Mouse (Mus musculus) midbrain, postnatal 0 days (tissue): ENCODE measurements at regions not wholly inside any gene's neighbourhood (a gene's known extent, or its start where the extent isn't known, plus 50 kb on each side); places are given as distances from the start of the nearest gene placed in this dataset.

Source experiments
- ATAC-seq: fragments of 200-750 bp; cut with Nextera tagmentation; 2 replicates; pipeline ENCODE4 v1.8.0; 2017; ENCODE audit warnings: moderate number of reproducible peaks, mild to moderate bottlenecking, moderate TSS enrichment, moderate library complexity; ENCODE audit not compliant: low FRiP score
- DNase-seq: peaks from one replicate; pipeline ENCODE4 v3.0.0-alpha.2; 2015; ENCODE audit warnings: low spot score
- H3K27ac ChIP-seq: fragments of 300-500 bp; sonication (generic); 2 replicates; pipeline ENCODE4 v1.5.1; 2014; ENCODE audit warnings: low read depth, mild to moderate bottlenecking, low read length, mixed read lengths
- H3K27me3 ChIP-seq: fragments of 300-500 bp; sonication (generic); 2 replicates; pipeline ENCODE4 v1.6.1; 2014; ENCODE audit warnings: low read length, control low read depth, mixed read lengths; ENCODE audit not compliant: insufficient read depth
- H3K36me3 ChIP-seq: fragments of 300-500 bp; sonication (generic); 2 replicates; pipeline ENCODE4 v1.6.1; 2014; ENCODE audit warnings: low read length, control low read depth, mixed read lengths; ENCODE audit not compliant: insufficient read depth
- H3K4me1 ChIP-seq: fragments of 300-500 bp; sonication (generic); 2 replicates; pipeline ENCODE4 v1.6.1; 2014; ENCODE audit warnings: mild to moderate bottlenecking, control low read depth, antibody characterized with exemption, low read length, mixed read lengths; ENCODE audit not compliant: insufficient read depth
- H3K4me2 ChIP-seq: fragments of 300-500 bp; sonication (generic); 2 replicates; pipeline ENCODE4 v1.6.1; 2014; ENCODE audit warnings: low read depth, mild to moderate bottlenecking, low read length, mixed read lengths; ENCODE audit not compliant: poor library complexity, severe bottlenecking
- H3K4me3 ChIP-seq: fragments of 300-500 bp; sonication (generic); 2 replicates; pipeline ENCODE4 v1.5.1; 2014; ENCODE audit warnings: low read depth, mild to moderate bottlenecking, low read length, moderate library complexity
- H3K9ac ChIP-seq: fragments of 300-500 bp; sonication (generic); replicated peaks from 2 replicates; pipeline ENCODE4 v1.6.1; 2014; ENCODE audit warnings: mild to moderate bottlenecking, low read length, moderate library complexity, mixed read lengths; ENCODE audit not compliant: poor library complexity, severe bottlenecking
- H3K9me3 ChIP-seq: fragments of 300-500 bp; sonication (generic); 2 replicates; pipeline ENCODE4 v1.6.1; 2016; ENCODE audit warnings: low read length, control low read depth
- CTCF ChIP-seq: IDR thresholded peaks from 2 replicates; pipeline ENCODE4 v1.5.1; 2016; ENCODE audit warnings: antibody characterized with exemption, mild to moderate bottlenecking
- WGBS: fragments of 180-500 bp; shearing (Covaris S2); extraction: QIAGEN DNeasy Blood & Tissue Kit; methylation state at CpG from one replicate; pipeline ENCODE4 v1.1.7; 2014; 5-methylcytosine and 5-hydroxymethylcytosine counted together

DNA sequence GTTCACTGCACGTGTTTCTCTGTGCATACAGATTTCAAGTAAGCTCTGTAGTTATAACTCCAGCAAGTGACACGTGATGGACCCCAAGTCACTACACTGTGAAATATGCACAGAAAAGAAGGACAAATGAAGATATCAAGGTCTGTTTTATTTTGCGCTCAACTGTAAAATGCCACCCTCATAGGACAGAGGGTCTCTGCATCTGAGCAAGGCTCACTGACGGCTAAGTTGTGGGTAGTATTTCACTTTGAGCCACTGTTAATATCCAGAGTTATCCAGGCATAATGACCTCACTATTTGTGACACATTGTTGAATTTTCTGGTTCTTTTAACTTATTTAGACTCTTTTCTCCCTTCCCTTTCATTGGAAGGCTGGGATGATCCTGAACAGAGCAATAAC is 210.4 kb upstream of the Dnajc24 start:
- TF ChIP-seq CTCF, result no peak
- Histone ChIP-seq H3K4me2 (no peak overlapping the region), H3K4me3 (no peak overlapping the region), H3K36me3 (no peaks in the 10 kb centered on the region), H3K9ac (no peak overlapping the region), H3K27ac (no peak overlapping the region), H3K27me3 (no peaks in the 10 kb centered on the region), H3K9me3 (no peaks in the 10 kb centered on the region), H3K4me1 (no peaks in the 10 kb centered on the region)
- WGBS, result 68% methylated on average over 4 of the region's 4 CpGs
- ATAC-seq, result no peak
- DNase-seq, result no peak

DNA sequence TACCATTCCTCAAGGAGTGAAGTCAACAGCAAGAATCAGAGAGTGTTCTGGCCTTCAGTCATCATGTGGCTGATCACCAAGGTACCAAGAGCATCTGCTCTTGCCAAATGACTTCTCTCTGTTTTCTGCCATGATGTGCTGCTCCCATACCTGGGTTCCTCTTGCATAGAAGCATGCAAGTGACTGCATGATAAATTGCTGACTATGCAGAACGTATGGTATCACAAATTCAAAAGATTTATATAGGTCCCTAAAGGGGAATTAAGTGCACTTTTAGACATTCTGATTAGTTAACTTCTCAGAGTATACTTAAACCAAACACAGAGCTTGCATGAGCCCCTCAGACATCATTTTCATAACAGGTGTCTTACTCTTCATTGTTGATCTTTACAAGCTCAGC is 207.4 kb upstream of the Dnajc24 start:
- 92% methylated on average over 1 of the region's 1 CpGs for WGBS
- no peak overlapping the region for H3K4me2 ChIP-seq
- H3K9me3 ChIP-seq, result no peaks in the 10 kb centered on the region
- H3K4me1 ChIP-seq, result no peaks in the 10 kb centered on the region
- ATAC-seq, result no peak
- no peak overlapping the region for H3K4me3 ChIP-seq
- H3K27me3 ChIP-seq, result no peaks in the 10 kb centered on the region
- no peak for DNase-seq
- no peak overlapping the region for H3K27ac ChIP-seq
- no peaks in the 10 kb centered on the region for H3K36me3 ChIP-seq
- no peak for TF ChIP-seq CTCF
- H3K9ac ChIP-seq, result no peak overlapping the region

DNA sequence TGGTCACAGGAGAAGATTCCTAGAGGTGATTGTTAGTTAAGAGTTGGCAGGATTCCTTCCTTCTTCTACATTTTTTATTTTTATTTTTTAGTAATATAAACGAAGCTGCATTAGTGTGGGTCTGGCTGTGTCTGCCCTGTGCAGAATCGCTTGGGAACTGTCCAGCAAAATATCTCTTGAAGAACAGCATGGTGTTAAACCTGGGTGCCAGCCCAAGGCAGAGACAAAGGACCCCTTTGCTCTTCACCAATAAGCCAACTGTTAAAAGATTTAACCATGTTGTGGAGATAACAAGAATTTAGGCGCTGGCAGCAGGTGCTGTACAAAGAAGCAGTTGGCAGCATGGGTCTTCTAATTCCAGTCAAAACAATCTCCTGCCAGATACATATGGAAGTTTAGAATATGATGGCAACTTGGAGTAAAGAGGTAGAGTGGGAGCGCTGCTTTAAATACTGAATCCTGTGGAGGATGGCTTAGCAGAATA is 205.5 kb upstream of the Dnajc24 start:
- 68% methylated on average over 4 of the region's 4 CpGs for WGBS
- H3K9me3 ChIP-seq, result no peaks in the 10 kb centered on the region
- DNase-seq (peak; percentile 36), ATAC-seq (no peak)
- no peak overlapping the region for H3K4me3 ChIP-seq
- no peaks in the 10 kb centered on the region for H3K36me3 ChIP-seq
- no peak overlapping the region for H3K4me2 ChIP-seq
- no peaks in the 10 kb centered on the region for H3K27me3 ChIP-seq
- no peak overlapping the region for H3K9ac ChIP-seq
- H3K27ac ChIP-seq, result no peak overlapping the region
- H3K4me1 ChIP-seq, result no peaks in the 10 kb centered on the region
- TF ChIP-seq CTCF, result no peak

DNA sequence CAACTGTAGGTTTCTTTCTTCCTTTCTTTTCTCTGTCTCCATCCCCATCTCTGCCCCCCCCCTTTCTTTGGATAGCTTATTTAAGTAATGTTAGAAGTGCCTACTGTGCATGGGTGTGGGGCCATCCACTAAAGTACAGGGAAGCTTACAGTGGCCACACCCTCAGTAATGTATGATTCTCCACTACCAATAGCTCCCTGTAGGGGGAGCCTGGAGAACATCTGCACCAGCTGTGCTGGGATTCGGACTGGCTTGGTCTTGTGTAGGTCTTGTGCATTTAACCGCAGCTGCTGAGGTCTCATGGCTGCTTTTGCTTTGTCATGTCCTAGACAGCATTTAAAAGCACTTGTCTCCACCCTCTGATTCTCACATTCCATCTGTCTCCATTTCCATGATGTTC is 196.8 kb upstream of the Dnajc24 start:
- Histone ChIP-seq H3K27ac (no peak overlapping the region), H3K4me1 (no peaks in the 10 kb centered on the region), H3K36me3 (no peaks in the 10 kb centered on the region), H3K9me3 (no peaks in the 10 kb centered on the region), H3K9ac (no peak overlapping the region), H3K4me2 (no peak overlapping the region), H3K27me3 (no peaks in the 10 kb centered on the region), H3K4me3 (no peak overlapping the region)
- DNase-seq (no peak), ATAC-seq (no peak)
- no peak for TF ChIP-seq CTCF
- 98% methylated on average over 2 of the region's 2 CpGs for WGBS

DNA sequence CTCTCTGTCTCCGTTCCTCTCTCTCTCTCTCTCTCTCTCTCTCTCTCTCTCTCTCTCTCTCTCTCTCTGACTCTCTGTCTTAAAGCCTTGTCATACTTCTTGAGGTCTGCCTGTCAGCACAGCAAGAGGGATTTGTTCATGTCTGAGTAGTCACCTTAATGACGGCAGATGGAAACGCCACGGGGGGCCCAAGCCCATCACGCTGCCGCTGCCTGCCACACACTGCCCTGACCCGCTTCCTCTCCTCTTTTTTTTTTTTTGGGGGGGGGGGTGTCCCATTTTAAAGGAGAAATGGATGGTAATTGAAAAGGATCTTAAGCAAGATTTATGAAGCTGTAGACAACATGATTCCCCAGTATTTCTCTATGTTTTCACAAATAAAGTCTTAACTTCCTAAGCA is 191.8 kb upstream of the Dnajc24 start:
- Histone ChIP-seq H3K27me3 (peaks cover 5% of the 10 kb centered on the region; the same call in 1 of the 2 replicates), H3K36me3 (no peaks in the 10 kb centered on the region), H3K27ac (no peak overlapping the region), H3K4me2 (peak overlapping the region; percentile 52; the same call in 1 of the 2 replicates), H3K9ac (no peak overlapping the region), H3K4me3 (no peak overlapping the region; the same call in 1 of the 2 replicates), H3K4me1 (no peaks in the 10 kb centered on the region), H3K9me3 (no peaks in the 10 kb centered on the region)
- DNase-seq (peak; percentile 89), ATAC-seq (no peak)
- no peak for TF ChIP-seq CTCF
- 8% methylated on average over 7 of the region's 7 CpGs for WGBS

DNA sequence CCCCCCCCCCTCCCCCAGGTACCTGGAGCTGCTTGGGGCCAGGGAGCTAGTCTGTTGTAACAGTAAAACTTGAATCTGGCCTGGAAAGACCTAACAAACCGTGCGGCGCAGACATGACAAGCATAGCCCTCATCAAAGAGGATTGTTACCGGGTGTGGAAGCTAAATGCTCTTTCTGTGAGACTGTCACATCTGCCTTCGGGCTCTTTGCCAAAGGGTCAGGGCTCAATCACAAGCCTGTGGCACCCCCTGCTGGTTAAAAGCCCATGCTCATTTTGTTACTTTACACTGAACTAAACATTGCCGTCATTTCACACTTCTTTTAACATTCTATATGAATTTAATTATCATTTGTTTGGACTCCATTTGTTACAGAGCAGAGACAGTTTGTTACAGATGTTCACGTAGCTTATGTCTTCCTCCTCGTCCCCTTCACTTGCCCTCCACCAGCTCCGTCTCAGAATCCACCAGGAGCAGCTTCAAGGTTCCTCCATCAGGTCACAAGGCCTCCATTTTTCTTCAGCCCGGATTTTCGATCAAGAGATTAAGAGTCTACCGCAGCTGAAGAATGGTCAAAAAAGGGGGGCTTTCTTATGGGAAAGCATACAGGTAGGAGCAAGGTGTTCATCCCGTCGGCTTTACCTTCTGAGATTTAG is 191.1 kb upstream of the Dnajc24 start:
- peak; percentile 95 for DNase-seq
- peak overlapping the region; percentile 24; the same call in 1 of the 2 replicates for H3K9ac ChIP-seq
- ATAC-seq, result peak; percentile 83
- 5% methylated on average over 14 of the region's 14 CpGs for WGBS
- TF ChIP-seq CTCF, result peak; percentile 87
- H3K9me3 ChIP-seq, result no peaks in the 10 kb centered on the region
- H3K4me2 ChIP-seq, result peak overlapping the region; percentile 52
- H3K27ac ChIP-seq, result no peak overlapping the region
- H3K4me3 ChIP-seq, result peak overlapping the region; percentile 29
- H3K4me1 ChIP-seq, result 0 out of 2 replicates have a peak, but pooled peaks cover 2% of the 10 kb centered on the region
- peaks cover 5% of the 10 kb centered on the region; the same call in 1 of the 2 replicates for H3K27me3 ChIP-seq
- no peaks in the 10 kb centered on the region for H3K36me3 ChIP-seq
